Mouse (Mus musculus) cortical plate, adult 2 months (tissue): Measurements from ENCODE around the gene Hspg2.

Source experiments
- CTCF ChIP-seq: fragments of 200-500 bp; IDR thresholded peaks from 2 replicates; pipeline ENCODE4 v1.5.1; 2011; ENCODE audit warnings: mild to moderate bottlenecking, control low read depth, low read length; ENCODE audit not compliant: insufficient read depth; ENCODE audit errors: extremely low read depth
- POLR2A ChIP-seq: fragments of 200-500 bp; IDR thresholded peaks from 2 replicates; pipeline ENCODE4 v1.6.1; 2011; ENCODE audit warnings: mild to moderate bottlenecking, low read length, control low read depth; ENCODE audit not compliant: insufficient read depth; ENCODE audit errors: extremely low read depth

DNA sequence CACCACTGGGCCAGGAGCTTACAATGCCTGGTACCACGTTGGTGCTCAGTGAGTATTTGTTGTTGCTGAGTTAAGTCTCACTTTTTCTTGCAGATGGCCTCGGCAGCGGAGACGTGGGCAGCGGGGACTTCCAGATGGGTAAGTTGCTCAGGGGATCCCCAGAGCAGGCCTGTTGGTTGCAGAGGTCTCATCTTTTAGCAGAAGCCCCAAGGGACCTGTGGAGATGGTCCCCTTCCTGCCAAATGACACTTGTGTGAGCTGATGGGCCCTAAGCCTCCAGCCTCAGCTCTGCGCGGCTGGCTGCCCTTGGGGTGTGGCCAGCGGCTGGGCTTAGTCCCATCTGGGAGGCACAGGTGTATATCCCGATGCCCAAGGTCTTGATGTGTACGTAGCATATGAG lies 33.6 kb downstream of the Hspg2 start:
- TF ChIP-seq POLR2A (no peak), CTCF (no peak)
